Mouse (Mus musculus): ENCODE results near the gene Atmin.
A peak's percentile ranks its signal among the peaks of the same experiment; 100 is the strongest.

Gene Atmin

DNA sequence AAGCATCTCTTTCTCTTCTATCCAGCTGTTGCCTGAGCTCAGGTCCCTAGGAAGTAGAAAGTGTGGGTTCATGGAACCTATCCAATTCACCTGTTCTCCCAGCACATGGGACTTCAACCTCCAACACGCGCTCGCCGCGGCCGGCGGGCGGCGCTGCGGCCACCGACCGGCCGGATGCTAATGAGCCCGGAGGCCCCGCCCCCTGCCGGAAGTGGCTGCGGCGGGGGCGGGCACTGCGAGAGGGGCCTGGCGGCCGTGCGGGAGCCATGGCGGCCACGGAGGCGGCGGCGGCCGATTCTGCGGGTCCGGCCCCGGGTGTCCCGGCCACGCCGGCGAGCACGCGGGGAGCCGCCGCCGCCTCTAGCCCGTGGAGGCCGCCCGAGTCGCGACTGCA, at the start of gene Atmin:
Gene Atmin, plus strand, starts transcription at position 233 of the 394 bp plus-strand sequence.
- DNase-seq = peak; percentile 89

DNA sequence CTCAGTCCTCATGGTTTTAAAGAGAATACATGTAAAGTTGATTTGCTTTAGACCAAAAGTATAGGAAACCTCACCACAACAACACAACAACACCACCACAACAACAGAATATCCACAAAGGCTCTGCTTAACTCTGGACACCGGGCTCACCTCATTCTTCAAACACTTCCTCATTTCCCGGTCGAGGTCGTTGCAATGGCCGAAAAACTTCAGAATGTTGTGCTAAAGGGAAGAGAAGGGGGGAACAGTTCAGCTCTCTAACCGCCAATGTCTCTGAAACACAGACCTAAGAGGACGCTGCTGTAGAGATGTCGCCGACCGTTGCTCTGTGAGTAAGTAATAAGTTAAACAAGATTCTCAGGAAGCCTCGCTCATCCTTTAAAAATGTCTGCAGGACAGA, 49.3 kb upstream of the Atmin start:
- DNase-seq = no peak

DNA sequence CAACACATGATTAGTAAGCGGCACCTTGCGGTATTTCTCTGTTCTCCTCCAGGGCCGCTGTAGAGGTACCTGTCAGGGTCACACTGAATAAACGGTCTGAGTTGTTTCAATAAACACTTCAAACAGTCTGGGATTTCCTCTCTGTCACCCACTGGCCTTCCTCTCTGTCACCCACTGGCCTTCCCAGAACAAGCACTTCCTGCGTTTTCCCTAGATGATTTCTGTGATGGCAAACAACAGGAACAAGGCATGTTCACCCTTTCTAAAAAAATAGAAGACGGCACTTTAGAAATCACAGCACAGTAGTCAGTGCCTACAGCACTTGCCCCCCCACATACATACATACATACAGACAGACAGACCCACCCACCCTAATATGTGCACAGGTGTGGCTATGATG, 47.7 kb upstream of the Atmin start:
- no peak for DNase-seq

DNA sequence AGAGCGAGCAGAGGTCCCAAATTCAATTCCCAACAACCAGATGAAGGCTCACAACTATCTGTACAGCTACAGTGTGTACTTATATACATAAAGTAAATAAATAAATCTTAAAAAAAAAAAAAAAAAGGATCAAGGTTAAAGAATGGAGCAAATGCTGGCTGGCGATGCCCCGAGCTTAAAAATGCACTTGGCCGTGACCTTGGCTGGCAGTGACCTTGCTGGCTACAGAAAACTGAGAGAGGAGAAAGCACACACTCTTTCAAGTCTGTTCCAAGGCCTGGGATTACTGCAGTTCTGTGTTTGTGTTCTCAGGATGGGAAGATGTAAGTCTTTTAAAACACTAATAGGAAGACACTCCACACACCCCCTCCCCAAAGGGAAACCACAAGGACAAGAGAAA, 38.5 kb upstream of the Atmin start:
- no peak for DNase-seq

DNA sequence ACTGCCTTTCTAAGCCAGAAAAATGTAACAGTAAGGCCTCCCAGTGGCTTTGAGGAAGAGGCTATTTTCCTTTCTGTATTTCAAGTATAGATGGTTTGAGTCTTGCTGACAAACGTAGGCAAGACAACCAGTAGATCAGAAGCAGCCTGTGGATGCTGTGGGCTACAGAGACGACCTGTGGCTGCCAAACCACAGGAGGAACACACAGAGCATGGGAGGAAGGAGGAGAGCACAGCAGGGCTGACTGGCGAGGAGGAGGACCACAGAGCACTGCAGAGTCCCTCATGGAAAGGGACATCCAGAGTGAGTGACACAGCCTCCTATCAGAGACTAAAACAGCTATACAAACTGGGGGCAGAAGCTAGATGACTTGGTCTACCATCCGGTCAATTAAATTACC, 37.9 kb upstream of the Atmin start:
- no peak for DNase-seq

GRCm38 (mm10) chr8:116905836-116906235, 37.4 kb upstream of the Atmin start:
- no peak for DNase-seq

GRCm38 (mm10) chr8:116921005-116921336, 22.2 kb upstream of the Atmin start:
- no peak for DNase-seq

- DNase-seq = peak; percentile 94
Measured at GRCm38 (mm10) chr8:116921337-116922059, 21.7 kb upstream of the Atmin start, which contains the start of the genes Cmc2 and Cenpn. Gene Cmc2, minus strand, starts transcription at chr8:116921455. Gene Cenpn, plus strand, starts transcription at chr8:116921730.

GRCm38 (mm10) chr8:116922060-116922757, 21.0 kb upstream of the Atmin start:
- peak; percentile 44 for DNase-seq

GRCm38 (mm10) chr8:116923526-116923925, 19.7 kb upstream of the Atmin start:
- no peak for DNase-seq

DNA sequence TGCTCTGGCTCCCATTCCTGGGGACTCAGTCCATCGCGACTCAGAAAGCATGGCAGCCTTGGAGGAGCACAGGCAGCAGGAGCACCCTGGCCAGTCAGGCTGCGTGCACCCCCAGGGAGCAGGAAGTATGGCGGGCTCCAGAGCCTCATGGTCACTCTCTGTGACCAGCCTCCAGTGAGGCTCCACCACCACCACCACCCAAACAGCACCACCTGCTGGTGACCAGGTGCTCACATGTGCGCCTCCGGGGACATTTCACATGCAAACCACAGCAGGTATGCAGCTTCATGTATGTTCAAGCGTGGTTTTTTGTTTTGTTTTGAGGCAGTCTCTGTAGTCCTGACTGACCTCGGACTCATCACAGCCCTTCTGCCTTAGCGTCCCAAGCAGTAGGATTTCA, 15.3 kb upstream of the Atmin start:
- DNase-seq = no peak

- DNase-seq = no peak
Measured at GRCm38 (mm10) chr8:116928588-116928987, 14.6 kb upstream of the Atmin start.

- no peak for DNase-seq
Measured at GRCm38 (mm10) chr8:116934976-116935375, 8.2 kb upstream of the Atmin start.

DNA sequence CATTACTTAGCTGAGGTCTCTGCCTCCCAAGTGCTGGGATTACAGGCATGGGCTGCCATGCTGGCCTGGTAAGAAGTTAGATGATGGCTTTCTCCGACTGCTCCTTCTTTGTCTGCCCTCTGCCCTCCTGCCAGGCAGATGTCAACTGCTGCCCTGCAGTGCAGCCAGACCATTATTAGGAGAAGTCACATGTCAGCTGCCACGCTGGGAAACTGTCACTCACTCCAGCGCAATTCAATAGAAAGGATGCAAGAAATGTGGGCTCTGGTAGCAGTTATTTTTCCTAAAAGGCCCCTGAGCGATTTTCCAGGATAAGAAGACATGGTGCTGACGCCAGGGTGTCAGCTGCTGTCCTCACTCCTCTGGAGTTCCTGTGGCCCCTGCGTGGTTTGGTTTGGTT, 7.7 kb upstream of the Atmin start:
- DNase-seq = no peak

DNA sequence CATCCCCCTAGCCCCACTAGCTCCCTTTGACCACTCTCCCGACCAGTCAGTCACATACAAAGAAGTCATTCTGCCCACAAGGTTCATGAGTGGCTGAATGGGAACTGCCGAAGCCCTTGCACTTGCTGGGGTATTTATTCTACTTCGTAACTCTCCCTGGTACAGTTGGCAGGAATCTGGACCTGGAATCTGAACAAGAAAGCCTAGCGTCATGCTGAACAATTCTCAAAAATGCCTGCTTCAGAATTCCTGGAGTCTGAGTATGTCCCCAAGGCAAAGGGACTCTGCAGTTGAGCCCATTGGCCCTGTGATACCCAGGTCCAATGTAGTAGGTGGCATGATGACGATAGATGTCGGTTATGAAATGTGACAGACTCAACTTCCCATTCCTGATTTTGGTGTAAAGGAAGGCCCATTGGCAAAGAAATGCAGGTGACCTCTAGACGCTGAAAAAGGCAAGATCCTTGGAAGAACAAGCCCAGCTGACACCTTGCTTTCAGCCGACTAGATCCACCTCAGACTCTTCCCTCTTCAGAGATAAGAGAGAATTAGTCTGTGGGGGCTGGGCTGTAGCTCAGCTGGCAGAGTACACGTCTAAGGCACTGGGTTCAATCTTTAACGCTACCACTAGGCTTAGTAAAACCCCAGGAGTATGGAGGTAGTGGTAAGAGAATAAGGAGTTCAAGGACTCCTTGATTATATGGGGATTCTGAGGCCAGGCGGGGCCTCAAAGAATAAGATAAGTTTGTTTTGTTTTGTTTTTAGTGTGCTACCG, 722 bp upstream of the Atmin start:
- DNase-seq = peak; percentile 27

DNA sequence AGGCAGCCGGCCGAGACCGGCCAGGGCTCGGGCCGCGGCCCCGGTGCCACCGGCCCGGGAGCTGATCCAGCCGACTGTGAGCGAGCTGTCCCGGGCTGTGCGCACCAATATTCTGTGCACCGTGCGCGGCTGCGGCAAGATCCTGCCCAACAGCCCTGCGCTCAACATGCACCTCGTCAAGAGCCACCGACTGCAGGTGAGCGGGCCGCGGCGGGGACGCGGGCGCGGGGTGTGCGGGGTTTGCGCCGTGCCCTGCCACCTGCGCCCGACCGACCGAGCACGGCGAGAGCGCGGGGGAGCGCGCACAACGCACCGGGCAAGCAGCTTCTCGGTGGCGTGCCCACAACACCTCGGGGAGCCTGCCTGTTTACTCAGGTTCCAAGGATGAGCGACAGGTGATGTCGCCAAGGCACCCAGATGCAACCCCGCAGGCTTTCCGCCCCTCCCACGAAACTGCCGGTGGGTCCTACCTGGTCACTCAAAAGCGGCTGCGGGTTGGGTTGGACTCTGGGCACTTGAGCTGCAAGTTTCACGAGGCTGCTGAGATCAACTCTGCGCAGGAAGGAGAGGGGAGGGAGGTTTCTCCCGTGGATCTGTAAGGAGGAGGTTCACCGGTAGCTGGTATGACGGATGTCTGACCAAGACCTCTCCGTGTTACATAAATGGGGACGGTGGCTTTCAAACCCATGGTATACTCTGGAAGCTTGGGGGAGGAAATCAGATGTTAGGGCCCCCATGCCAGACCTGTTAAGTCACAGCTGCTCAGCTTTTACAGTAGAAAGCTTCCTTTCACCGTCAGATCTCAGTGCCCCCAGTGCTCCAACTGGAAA, 577 bp downstream of the Atmin start:
- peak; percentile 58 for DNase-seq

DNA sequence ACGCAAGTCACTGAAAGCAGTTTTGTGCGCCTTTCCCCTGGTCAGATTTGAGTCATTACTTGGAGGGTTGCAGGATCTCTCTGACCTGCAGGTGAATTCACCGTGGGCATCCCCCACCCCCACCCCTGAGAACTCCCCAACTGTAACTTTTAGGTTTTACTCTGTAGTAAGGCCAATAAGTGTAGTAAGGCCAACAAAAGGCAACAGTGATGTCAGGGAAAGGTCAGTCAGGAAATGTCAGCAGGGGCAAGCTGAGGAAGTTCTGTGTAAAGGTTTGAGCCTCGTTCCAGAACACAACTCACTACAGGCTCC, 1.1 kb downstream of the Atmin start:
- DNase-seq = no peak

DNA sequence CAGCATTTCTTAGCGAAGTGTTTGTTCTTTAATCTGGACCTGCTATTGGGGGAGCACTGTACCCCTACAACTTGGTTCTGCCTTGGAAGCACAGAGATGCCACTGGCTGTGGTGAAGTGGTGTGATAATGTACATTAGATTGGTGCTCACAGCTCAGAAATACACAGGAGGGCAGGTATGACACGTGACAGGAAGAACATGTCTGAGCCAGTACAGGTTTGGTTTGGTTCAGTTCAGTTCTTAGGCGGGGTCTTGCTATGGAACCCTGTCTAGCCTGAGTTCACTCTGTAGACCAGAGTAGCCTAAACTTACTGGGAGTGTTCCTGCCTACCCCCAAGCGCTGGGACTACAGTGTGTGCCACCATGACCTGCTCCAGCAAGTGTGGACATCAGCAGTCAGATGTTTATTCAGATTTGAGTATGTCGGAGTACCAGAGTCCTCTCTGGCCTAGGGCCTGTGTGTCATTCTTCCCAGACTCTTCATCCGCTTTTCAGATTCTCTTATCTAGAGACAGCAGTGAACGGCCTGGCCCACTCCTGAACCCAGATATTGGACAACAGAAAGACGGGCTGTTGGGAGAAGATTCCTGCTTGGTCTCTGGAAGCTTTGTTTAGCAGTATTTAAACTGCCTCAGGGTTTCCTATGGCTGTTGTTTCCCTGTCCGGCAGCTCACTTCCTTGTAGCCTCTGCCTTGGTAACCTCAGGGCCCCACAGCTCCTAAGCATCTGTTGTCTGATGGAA, 2.1 kb downstream of the Atmin start:
- DNase-seq = no peak

DNA sequence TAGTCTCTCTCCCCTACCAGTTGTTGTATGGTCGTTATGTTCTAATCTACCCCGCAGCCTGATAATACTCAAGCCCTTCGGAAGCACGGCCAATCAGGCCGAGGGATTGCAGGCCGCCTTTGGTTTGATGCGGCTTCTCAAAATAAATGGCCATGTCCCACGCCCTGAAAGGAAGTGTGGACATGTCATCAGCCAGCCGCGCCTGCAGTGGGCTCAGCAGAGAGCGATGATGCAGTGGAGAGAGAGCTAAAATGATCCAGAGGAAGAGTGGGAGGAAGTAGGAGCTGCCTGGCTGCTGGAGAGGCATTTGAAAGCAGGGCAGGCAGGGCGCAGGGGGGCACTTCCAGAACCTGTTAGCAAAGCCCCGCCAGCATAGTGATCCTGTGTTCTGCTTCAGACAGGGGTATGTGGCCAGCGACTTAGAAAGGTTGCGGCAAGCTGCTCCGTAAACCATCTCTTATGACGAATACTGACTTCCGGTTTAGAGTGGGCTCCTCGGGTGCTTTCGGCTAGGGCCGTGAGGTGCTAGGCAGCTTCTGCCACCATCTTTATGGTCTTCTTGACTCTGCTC, 3.2 kb downstream of the Atmin start:
- DNase-seq = no peak

- no peak for DNase-seq
Measured at GRCm38 (mm10) chr8:116946851-116947250, 3.7 kb downstream of the Atmin start.

- DNase-seq = no peak
Measured at GRCm38 (mm10) chr8:116947589-116947988, 4.4 kb downstream of the Atmin start.

- DNase-seq = no peak
Measured at GRCm38 (mm10) chr8:116951369-116951768, 8.2 kb downstream of the Atmin start.

All from cerebellum, adult 9-10 months (tissue).